Mouse (Mus musculus) midbrain, embryonic 16.5 days (tissue): ENCODE measurements at regions not wholly inside any gene's neighbourhood (a gene's known extent, or its start where the extent isn't known, plus 50 kb on each side); places are given as distances from the start of the nearest gene placed in this dataset.
A peak's percentile ranks its signal among the peaks of the same experiment; 100 is the strongest.

Experiments
- ATAC-seq: fragments of 200-750 bp; cut with Nextera tagmentation; 2 replicates; pipeline ENCODE4 v1.8.0; 2017; ENCODE audit warnings: moderate TSS enrichment
- H3K27ac ChIP-seq: fragments of 300-500 bp; sonication (generic); 2 replicates; pipeline ENCODE4 v1.5.1; 2014; ENCODE audit warnings: mild to moderate bottlenecking, low read length, mixed read lengths
- H3K27me3 ChIP-seq: fragments of 300-500 bp; sonication (generic); 2 replicates; pipeline ENCODE4 v1.6.1; 2014; ENCODE audit warnings: low read depth, low read length, mixed read lengths; ENCODE audit not compliant: control insufficient read depth, insufficient read depth
- H3K36me3 ChIP-seq: fragments of 300-500 bp; sonication (generic); 2 replicates; pipeline ENCODE4 v1.6.1; 2014; ENCODE audit warnings: mild to moderate bottlenecking, low read length, moderate library complexity, mixed read lengths; ENCODE audit not compliant: control insufficient read depth, insufficient read depth
- H3K4me1 ChIP-seq: fragments of 300-500 bp; sonication (generic); 2 replicates; pipeline ENCODE4 v1.6.1; 2014; ENCODE audit warnings: mild to moderate bottlenecking, low read length, mixed read lengths; ENCODE audit not compliant: control insufficient read depth, insufficient read depth
- H3K4me2 ChIP-seq: fragments of 300-500 bp; sonication (generic); 2 replicates; pipeline ENCODE4 v1.6.1; 2014; ENCODE audit warnings: mild to moderate bottlenecking, low read length, mixed read lengths
- H3K4me3 ChIP-seq: fragments of 300-500 bp; sonication (generic); 2 replicates; pipeline ENCODE4 v1.5.1; 2014; ENCODE audit warnings: low read depth, mild to moderate bottlenecking, low read length, moderate library complexity, mixed read lengths
- H3K9ac ChIP-seq: fragments of 300-500 bp; sonication (generic); 2 replicates; pipeline ENCODE4 v1.6.1; 2014; ENCODE audit warnings: low read depth, low read length, mixed read lengths
- H3K9me3 ChIP-seq: fragments of 300-500 bp; sonication (generic); replicated peaks from 2 replicates; pipeline ENCODE4 v1.6.1; 2014; ENCODE audit warnings: mild to moderate bottlenecking, low read length, mixed read lengths; ENCODE audit not compliant: control insufficient read depth, poor library complexity, severe bottlenecking
- WGBS: fragments of 180-500 bp; shearing (Covaris S2); extraction: QIAGEN DNeasy Blood & Tissue Kit; methylation state at CpG from one replicate; pipeline ENCODE4 v1.1.7; 2014; 5-methylcytosine and 5-hydroxymethylcytosine counted together

- Histone ChIP-seq H3K36me3 (no peaks in the 10 kb centered on the region), H3K27ac (no peak overlapping the region; the same call in 1 of the 2 replicates), H3K9ac (no peak overlapping the region), H3K4me2 (no peak overlapping the region), H3K9me3 (no peaks in the 10 kb centered on the region), H3K27me3 (no peaks in the 10 kb centered on the region), H3K4me3 (no peak overlapping the region), H3K4me1 (peaks cover 2% of the 10 kb centered on the region)
- 44% methylated on average over 12 of the region's 13 CpGs for whole genome bisulfite sequencing
- ATAC-seq = peak; percentile 36
Observed at GRCm38 (mm10) chr11:114122175-114122574, 55.3 kb upstream of the Sdk2 start.

DNA sequence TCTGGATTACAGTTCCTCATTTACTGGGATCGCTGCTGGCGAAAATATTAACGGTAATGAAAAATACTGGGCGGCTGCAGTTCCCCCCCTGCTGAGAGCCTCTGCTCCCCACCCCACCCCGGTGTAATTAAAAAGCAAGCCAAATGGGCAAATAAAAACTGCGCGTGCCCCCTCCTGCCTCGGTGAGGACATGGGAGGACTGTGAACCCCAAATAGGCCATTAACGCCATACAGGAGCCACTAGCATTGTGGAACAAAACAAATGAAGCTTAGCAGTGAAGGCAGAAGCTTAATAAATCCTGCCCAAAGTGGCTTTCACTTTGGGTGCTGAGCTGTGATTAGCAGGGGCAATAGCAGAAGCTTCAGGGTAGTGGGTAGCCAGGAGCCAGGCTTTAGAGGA lies 52.3 kb upstream of the Sdk2 start:
- Histone ChIP-seq H3K9me3 (no peaks in the 10 kb centered on the region), H3K4me1 (peaks cover 2% of the 10 kb centered on the region; the same call in 1 of the 2 replicates), H3K27ac (no peak overlapping the region), H3K9ac (no peak overlapping the region), H3K36me3 (no peaks in the 10 kb centered on the region), H3K27me3 (no peaks in the 10 kb centered on the region), H3K4me3 (no peak overlapping the region), H3K4me2 (no peak overlapping the region)
- no peak for ATAC-seq
- WGBS = 48% methylated on average over 9 of the region's 9 CpGs
